Mouse (Mus musculus): ENCODE results near the gene Spint3. TPM values are rescaled to one million over a fixed set of nuclear protein-coding genes. Genes with fewer than 3 reads are reported as not detected.
A peak's percentile ranks its signal among the peaks of the same experiment; 100 is the strongest.

The Spint3 gene
- polyA plus RNA-seq, 1 experiment from 2014 or later, result not detected

- peaks cover 13% of the 10 kb centered on the region for H3K4me1 ChIP-seq (replicated peaks)
- H3K27ac ChIP-seq, result no peak overlapping the region
- H3K9me3 ChIP-seq, result no peaks in the 10 kb centered on the region
- no peak overlapping the region for H3K9ac ChIP-seq (replicated peaks)
- no peaks in the 10 kb centered on the region for H3K27me3 ChIP-seq
- 50% methylated on average over 4 of the region's 4 CpGs for WGBS
- H3K4me2 ChIP-seq (replicated peaks), result no peak overlapping the region
- ATAC-seq, result no peak
- H3K4me3 ChIP-seq (replicated peaks), result no peak overlapping the region
- H3K36me3 ChIP-seq, result no peaks in the 10 kb centered on the region
Observed at GRCm38 (mm10) chr2:164549338-164549737, 23.9 kb downstream of the Spint3 start.

- no peak for ATAC-seq
- 65% methylated on average over 5 of the region's 5 CpGs for WGBS
- H3K36me3 ChIP-seq, result no peaks in the 10 kb centered on the region
- H3K27me3 ChIP-seq, result no peaks in the 10 kb centered on the region
- no peak overlapping the region for H3K4me3 ChIP-seq (replicated peaks)
- H3K4me2 ChIP-seq (replicated peaks), result no peak overlapping the region
- no peaks in the 10 kb centered on the region for H3K9me3 ChIP-seq
- H3K9ac ChIP-seq (replicated peaks), result no peak overlapping the region
- no peak overlapping the region for H3K27ac ChIP-seq
- peaks cover 4% of the 10 kb centered on the region; the same call in 1 of the 2 replicates for H3K4me1 ChIP-seq (replicated peaks)
Observed at GRCm38 (mm10) chr2:164544454-164545097, 28.7 kb downstream of the Spint3 start.

GRCm38 (mm10) chr2:164543745-164544144 is 29.5 kb downstream of the Spint3 start:
- Histone ChIP-seq H3K36me3 (no peaks in the 10 kb centered on the region), H3K4me3 (replicated peaks) (no peak overlapping the region), H3K9me3 (no peaks in the 10 kb centered on the region), H3K27me3 (no peaks in the 10 kb centered on the region), H3K9ac (replicated peaks) (no peak overlapping the region), H3K4me1 (replicated peaks) (no peaks in the 10 kb centered on the region), H3K4me2 (replicated peaks) (no peak overlapping the region), H3K27ac (no peak overlapping the region)
- ATAC-seq, result no peak
- WGBS, result 80% methylated on average over 2 of the region's 2 CpGs

GRCm38 (mm10) chr2:164542598-164542997 is 30.7 kb downstream of the Spint3 start:
- WGBS, result 86% methylated on average over 7 of the region's 7 CpGs
- Histone ChIP-seq H3K36me3 (no peaks in the 10 kb centered on the region), H3K27ac (no peak overlapping the region), H3K4me1 (replicated peaks) (no peaks in the 10 kb centered on the region), H3K9me3 (no peaks in the 10 kb centered on the region), H3K27me3 (no peaks in the 10 kb centered on the region), H3K9ac (replicated peaks) (no peak overlapping the region), H3K4me3 (replicated peaks) (no peak overlapping the region), H3K4me2 (replicated peaks) (no peak overlapping the region)
- no peak for ATAC-seq

GRCm38 (mm10) chr2:164542132-164542531 is 31.1 kb downstream of the Spint3 start:
- Histone ChIP-seq H3K9me3 (no peaks in the 10 kb centered on the region), H3K9ac (replicated peaks) (no peak overlapping the region), H3K27me3 (no peaks in the 10 kb centered on the region), H3K4me1 (replicated peaks) (no peaks in the 10 kb centered on the region), H3K36me3 (no peaks in the 10 kb centered on the region), H3K4me2 (replicated peaks) (no peak overlapping the region), H3K4me3 (replicated peaks) (no peak overlapping the region), H3K27ac (no peak overlapping the region)
- no peak for ATAC-seq
- 66% methylated on average over 5 of the region's 5 CpGs for WGBS

GRCm38 (mm10) chr2:164540652-164541427 is 32.4 kb downstream of the Spint3 start:
- Histone ChIP-seq H3K4me1 (replicated peaks) (no peaks in the 10 kb centered on the region), H3K4me2 (replicated peaks) (no peak overlapping the region), H3K36me3 (no peaks in the 10 kb centered on the region), H3K27ac (no peak overlapping the region), H3K4me3 (replicated peaks) (no peak overlapping the region), H3K27me3 (no peaks in the 10 kb centered on the region), H3K9me3 (no peaks in the 10 kb centered on the region), H3K9ac (replicated peaks) (no peak overlapping the region)
- ATAC-seq, result no peak
- WGBS, result 46% methylated on average over 8 of the region's 8 CpGs

- H3K27ac ChIP-seq, result no peak overlapping the region
- no peaks in the 10 kb centered on the region for H3K27me3 ChIP-seq
- H3K4me2 ChIP-seq (replicated peaks), result no peak overlapping the region
- H3K36me3 ChIP-seq, result no peaks in the 10 kb centered on the region
- no peaks in the 10 kb centered on the region for H3K4me1 ChIP-seq (replicated peaks)
- H3K4me3 ChIP-seq (replicated peaks), result no peak overlapping the region
- no peak overlapping the region for H3K9ac ChIP-seq (replicated peaks)
- 92% methylated on average over 4 of the region's 4 CpGs for WGBS
- no peaks in the 10 kb centered on the region for H3K9me3 ChIP-seq
- ATAC-seq, result no peak
Observed at GRCm38 (mm10) chr2:164537003-164537402, 36.3 kb downstream of the Spint3 start.

- 84% methylated on average over 10 of the region's 10 CpGs for WGBS
- Histone ChIP-seq H3K9ac (replicated peaks) (no peak overlapping the region), H3K9me3 (no peaks in the 10 kb centered on the region), H3K4me1 (replicated peaks) (no peaks in the 10 kb centered on the region), H3K4me3 (replicated peaks) (no peak overlapping the region), H3K27ac (no peak overlapping the region), H3K4me2 (replicated peaks) (no peak overlapping the region), H3K36me3 (no peaks in the 10 kb centered on the region), H3K27me3 (no peaks in the 10 kb centered on the region)
- ATAC-seq, result no peak
Observed at GRCm38 (mm10) chr2:164534315-164534714, 38.9 kb downstream of the Spint3 start.

GRCm38 (mm10) chr2:164531169-164531568 is 42.1 kb downstream of the Spint3 start:
- H3K4me2 ChIP-seq (replicated peaks), result no peak overlapping the region
- H3K4me1 ChIP-seq (replicated peaks), result no peaks in the 10 kb centered on the region
- no peak overlapping the region for H3K27ac ChIP-seq
- 5% methylated on average over 3 of the region's 3 CpGs for WGBS
- H3K9me3 ChIP-seq, result peaks cover 9% of the 10 kb centered on the region
- no peaks in the 10 kb centered on the region for H3K36me3 ChIP-seq
- H3K27me3 ChIP-seq, result no peaks in the 10 kb centered on the region
- H3K4me3 ChIP-seq (replicated peaks), result no peak overlapping the region
- H3K9ac ChIP-seq (replicated peaks), result no peak overlapping the region
- peak; percentile 55; the same call in 1 of the 2 replicates for ATAC-seq

GRCm38 (mm10) chr2:164528557-164528956 is 44.7 kb downstream of the Spint3 start:
- Histone ChIP-seq H3K4me1 (replicated peaks) (no peaks in the 10 kb centered on the region), H3K4me2 (replicated peaks) (no peak overlapping the region), H3K27ac (no peak overlapping the region), H3K9me3 (peaks cover 14% of the 10 kb centered on the region), H3K27me3 (no peaks in the 10 kb centered on the region), H3K4me3 (replicated peaks) (no peak overlapping the region), H3K9ac (replicated peaks) (no peak overlapping the region), H3K36me3 (no peaks in the 10 kb centered on the region)
- 70% methylated on average over 5 of the region's 5 CpGs for WGBS
- no peak for ATAC-seq

GRCm38 (mm10) chr2:164523301-164523773 is 49.9 kb downstream of the Spint3 start:
- no peaks in the 10 kb centered on the region for H3K36me3 ChIP-seq
- no peaks in the 10 kb centered on the region for H3K4me1 ChIP-seq (replicated peaks)
- WGBS, result 80% methylated on average over 10 of the region's 10 CpGs
- no peak overlapping the region for H3K4me2 ChIP-seq (replicated peaks)
- no peak for ATAC-seq
- no peak overlapping the region for H3K27ac ChIP-seq
- H3K9ac ChIP-seq (replicated peaks), result no peak overlapping the region
- H3K27me3 ChIP-seq, result no peaks in the 10 kb centered on the region
- H3K4me3 ChIP-seq (replicated peaks), result no peak overlapping the region
- H3K9me3 ChIP-seq, result peaks cover 14% of the 10 kb centered on the region

- Histone ChIP-seq H3K9me3 (peaks cover 14% of the 10 kb centered on the region), H3K36me3 (no peaks in the 10 kb centered on the region), H3K4me2 (replicated peaks) (no peak overlapping the region), H3K4me1 (replicated peaks) (no peaks in the 10 kb centered on the region), H3K27me3 (no peaks in the 10 kb centered on the region), H3K4me3 (replicated peaks) (no peak overlapping the region), H3K27ac (no peak overlapping the region), H3K9ac (replicated peaks) (no peak overlapping the region)
- no peak for ATAC-seq
- 21% methylated on average over 8 of the region's 8 CpGs for WGBS
Observed at GRCm38 (mm10) chr2:164522280-164522679, 51.0 kb downstream of the Spint3 start.

Data from midbrain, embryonic 13.5 days (tissue).